Mouse (Mus musculus): ENCODE data around the gene Pepd.

GRCm38 (mm10) chr7:34925956-34926355, 13.8 kb downstream of the Pepd start:
- TF ChIP-seq POLR2A (IDR thresholded peaks at IDR 0.05; ENCODE audit: extremely low read depth, insufficient read depth, low read length) (no peak), CTCF (IDR thresholded peaks at IDR 0.05; ENCODE audit: extremely low read depth, insufficient read depth, low read length) (no peak)

Measured in cortical plate, adult 2 months (tissue).